Mouse (Mus musculus): ENCODE measurements around the gene Cdc42se2.

Cdc42se2 gene

DNA sequence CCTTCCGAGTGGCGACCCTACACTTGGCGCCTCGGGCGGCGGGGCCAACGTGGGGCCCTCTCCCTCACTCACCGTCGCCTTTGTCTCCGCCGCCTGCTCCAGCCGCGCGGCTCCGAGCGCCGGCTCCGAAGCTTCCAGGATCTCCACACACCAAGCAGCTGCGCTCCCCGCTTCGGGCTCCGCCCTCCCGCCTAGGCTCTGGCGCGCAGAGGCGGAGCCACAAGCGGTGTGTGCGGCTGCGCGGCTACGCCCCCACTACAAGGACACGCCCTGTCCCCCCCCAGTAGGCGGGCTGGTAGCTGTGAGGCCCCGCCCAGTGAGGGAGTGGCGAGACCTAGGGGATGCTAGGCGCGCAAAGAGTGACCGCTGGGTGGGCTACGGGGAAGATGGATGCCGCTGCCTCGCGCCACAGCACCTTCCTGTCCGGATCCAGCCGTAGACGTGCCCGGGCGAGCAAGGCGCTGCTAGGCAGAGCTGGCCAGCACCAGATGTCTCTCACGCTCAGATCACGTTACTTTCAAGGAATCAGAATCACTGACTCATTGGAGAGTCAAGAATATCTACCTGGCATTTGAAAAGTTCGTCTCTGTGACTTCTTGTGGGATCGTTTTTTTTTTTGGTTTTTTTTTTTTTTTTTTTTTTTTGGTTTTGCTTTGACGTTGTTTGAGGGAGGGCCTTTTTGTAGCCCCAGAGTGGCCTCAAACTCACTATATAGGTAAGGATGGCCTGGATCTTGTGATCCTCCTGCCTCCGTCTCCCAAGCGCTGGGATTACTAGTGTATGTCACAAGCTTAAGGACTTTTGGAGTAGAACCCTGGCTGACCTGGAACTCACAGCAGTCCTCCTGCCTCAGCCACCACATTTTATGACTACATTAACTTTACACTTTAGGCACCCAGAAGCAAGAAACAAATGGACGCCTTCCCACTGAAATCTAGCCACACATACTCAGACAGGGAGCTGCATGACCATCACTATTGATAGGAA is at the start of gene Cdc42se2:
Gene Cdc42se2, minus strand, starts transcription at position 188 of the 987 bp plus-strand sequence.
- in situ Hi-C loops (cut with MboI; ENCODE audit: low pct_unique_long_range_greater_than_20kb in 1 of 2, low sequenced_read_pairs in 2 of 2, unreplicated experiment in 1 of 2): no loop called here

DNA sequence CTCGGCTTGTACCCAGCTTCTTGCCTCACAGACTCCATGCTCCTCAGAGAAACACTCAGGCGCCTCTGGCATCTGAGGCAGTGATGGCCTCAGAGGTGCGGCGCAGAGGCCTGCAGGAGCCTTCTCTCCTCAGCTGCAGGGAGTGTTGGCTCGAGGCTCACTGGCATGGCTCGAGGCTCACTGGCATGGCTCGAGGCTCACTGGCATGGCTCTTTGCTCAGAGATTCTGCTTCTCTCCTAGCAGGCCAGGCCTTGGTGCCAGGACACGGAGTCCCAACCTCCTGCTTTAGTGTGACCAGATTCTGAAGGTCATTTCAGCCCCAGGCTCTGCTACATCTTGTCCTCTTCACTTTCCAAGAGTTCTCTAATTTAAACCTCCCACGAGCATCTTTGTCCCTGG is 48.6 kb upstream of the Cdc42se2 start:
- in situ Hi-C loops (cut with MboI; ENCODE audit: low pct_unique_long_range_greater_than_20kb in 1 of 2, low sequenced_read_pairs in 2 of 2, unreplicated experiment in 1 of 2): no loop called here

DNA sequence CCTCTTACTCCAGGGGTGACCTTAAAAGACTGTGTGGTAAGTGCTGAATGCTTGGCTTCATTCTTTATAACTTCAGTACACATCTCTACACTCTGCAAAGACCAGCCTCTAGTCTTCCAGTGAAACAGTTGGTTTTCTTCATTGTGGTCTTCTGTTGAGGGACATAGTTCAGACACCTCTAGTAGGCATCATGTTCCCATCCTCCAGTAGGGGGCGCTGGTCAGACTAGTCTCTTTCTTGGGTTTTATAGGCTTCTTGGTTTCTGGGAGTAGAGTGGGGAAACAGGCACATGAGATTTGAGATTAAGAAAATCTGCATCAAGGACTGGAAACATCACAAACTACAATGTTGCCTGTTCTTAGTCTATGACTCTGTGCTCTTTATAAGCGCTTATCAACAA is 47.1 kb upstream of the Cdc42se2 start:
- in situ Hi-C loops (cut with MboI; ENCODE audit: low pct_unique_long_range_greater_than_20kb in 1 of 2, low sequenced_read_pairs in 2 of 2, unreplicated experiment in 1 of 2): no loop called here

DNA sequence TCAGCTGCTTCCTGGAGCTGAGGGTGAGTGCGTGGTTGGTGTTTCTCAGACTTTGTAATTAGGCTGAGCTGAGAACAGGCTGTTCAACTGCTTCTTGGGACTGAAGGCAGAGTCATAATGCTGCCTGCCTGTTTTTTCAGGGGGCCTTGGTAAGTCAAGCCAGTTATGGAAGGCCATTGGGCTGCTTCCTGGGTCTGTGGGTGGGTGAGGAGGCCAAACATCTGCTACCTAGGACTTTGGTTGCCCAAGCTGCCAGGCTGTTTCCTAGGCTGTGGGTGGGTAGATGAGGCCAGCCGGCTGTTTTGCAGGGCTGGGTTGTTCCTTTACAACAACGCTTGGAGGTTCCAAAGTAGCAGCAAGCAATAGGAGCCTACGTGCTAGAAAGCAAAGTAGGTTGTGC is 46.4 kb upstream of the Cdc42se2 start:
- in situ Hi-C loops (cut with MboI; ENCODE audit: low pct_unique_long_range_greater_than_20kb in 1 of 2, low sequenced_read_pairs in 2 of 2, unreplicated experiment in 1 of 2): no loop called here

DNA sequence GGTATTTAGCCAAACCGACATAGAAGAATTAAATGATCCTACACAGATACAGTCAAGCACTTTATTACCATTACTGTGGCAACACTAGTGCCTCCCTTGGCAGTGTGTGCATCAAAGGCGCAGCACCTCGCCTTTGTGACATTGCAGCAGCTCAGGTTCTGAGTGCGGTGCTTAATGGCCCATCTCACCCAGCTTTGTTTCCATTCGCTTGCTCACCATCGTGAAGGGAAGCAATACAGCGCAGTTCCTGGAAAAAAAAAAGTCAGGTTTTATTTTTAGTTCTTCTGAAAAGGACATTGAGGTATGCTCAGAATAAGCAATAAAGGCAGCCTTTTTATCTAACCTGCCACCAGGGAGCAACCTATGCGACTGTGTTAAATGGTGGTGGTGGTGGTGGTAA is 39.3 kb upstream of the Cdc42se2 start:
- in situ Hi-C loops (cut with MboI; ENCODE audit: low pct_unique_long_range_greater_than_20kb in 1 of 2, low sequenced_read_pairs in 2 of 2, unreplicated experiment in 1 of 2): no loop called here

DNA sequence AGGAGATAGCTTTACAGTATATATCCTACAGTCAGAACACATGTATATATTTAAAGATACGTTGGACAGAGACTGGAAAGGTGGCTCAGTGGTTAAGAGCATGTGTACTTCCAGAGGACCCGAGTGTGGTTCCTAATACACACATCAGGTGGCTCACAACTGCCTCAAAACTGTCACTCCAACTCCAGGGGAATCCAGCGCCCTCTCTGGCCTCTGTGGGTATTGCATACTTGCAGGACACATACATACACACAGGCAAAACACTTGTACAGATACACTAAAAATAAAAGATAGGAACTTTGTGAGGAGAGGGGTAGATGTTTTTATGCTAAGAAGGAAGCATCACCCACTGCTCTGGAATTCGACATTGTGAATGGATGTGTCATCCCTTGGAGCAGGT is 38.3 kb upstream of the Cdc42se2 start:
- in situ Hi-C loops (cut with MboI; ENCODE audit: low pct_unique_long_range_greater_than_20kb in 1 of 2, low sequenced_read_pairs in 2 of 2, unreplicated experiment in 1 of 2): no loop called here

DNA sequence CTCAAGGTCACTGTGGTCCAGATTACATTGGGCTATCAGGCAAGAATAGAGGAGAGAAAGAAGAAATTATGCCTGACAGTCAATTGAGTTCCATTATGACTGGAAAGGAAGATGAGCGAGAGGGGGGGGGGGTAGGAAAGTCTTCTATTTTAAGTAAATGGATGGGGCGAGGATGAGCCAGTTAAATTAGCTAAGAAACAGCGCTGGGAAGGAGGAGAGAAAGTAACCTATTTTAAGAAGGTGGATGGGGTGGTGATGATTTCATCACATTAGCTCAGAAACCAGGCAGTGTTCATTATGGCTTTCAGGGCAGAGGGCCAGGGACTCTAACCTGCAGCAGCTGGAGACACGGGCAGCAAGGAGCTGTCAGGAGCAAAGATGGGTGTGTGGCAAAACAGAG is 36.0 kb upstream of the Cdc42se2 start:
- in situ Hi-C loops (cut with MboI; ENCODE audit: low pct_unique_long_range_greater_than_20kb in 1 of 2, low sequenced_read_pairs in 2 of 2, unreplicated experiment in 1 of 2): no loop called here

DNA sequence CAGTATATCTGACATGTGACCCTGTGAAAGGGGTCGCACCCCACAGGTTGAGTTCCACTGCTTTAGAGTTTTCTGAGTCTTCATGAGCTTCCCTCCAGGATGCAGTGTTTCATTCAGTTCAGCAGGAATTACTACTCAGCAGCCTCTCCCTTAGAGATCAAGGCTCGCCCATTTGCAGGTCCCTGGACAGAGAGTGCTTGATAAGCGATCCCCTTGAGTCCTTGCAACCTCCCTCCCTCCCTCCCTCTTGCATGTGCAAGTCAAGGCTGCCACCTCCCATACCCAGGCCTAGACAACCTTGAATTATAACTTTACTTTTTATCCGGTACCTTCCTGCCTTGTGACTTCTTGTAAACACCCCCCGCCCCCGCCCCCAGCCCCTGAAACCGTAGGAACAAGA is 32.0 kb upstream of the Cdc42se2 start:
- in situ Hi-C loops (cut with MboI; ENCODE audit: low pct_unique_long_range_greater_than_20kb in 1 of 2, low sequenced_read_pairs in 2 of 2, unreplicated experiment in 1 of 2): no loop called here

DNA sequence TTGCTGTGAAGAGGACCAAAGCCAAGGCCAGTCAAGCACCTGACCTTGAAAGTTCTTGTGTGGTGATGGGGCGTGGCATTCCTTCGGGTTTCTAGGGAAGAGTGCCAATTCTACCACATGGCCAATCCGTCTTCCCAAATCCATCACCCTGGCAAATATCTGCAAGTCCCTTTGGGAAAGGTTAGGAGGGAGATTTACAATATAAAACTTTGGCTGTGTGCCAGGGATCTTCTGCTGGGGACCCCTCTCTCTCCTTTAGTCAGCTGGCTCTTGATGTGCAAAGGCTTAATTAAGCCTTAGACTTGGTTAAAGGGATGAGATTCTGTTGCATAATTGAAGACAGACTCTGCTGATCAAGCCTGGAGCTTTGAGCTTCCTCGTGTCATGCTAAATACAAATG is 30.0 kb upstream of the Cdc42se2 start:
- in situ Hi-C loops (cut with MboI; ENCODE audit: low pct_unique_long_range_greater_than_20kb in 1 of 2, low sequenced_read_pairs in 2 of 2, unreplicated experiment in 1 of 2): no loop called here

DNA sequence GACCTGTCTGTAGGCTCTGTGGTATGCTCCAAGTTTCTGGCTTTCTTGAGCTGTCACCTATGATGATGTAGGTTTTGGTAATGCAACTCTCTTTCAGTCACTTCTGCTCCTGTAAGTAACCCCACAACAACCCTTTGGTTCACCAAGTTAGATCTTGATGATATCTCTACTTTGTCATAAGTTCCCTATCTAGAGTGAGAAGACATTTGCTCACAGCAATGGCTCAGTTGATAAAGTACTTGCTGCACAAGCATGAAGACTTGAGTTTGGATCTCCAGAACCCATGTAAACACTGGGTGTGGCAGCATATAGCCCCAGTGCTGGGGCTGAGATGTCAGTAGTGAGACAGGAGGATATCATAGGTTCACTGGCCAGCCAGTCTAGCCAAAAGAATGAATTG is 28.2 kb upstream of the Cdc42se2 start:
- in situ Hi-C loops (cut with MboI; ENCODE audit: low pct_unique_long_range_greater_than_20kb in 1 of 2, low sequenced_read_pairs in 2 of 2, unreplicated experiment in 1 of 2): no loop called here

DNA sequence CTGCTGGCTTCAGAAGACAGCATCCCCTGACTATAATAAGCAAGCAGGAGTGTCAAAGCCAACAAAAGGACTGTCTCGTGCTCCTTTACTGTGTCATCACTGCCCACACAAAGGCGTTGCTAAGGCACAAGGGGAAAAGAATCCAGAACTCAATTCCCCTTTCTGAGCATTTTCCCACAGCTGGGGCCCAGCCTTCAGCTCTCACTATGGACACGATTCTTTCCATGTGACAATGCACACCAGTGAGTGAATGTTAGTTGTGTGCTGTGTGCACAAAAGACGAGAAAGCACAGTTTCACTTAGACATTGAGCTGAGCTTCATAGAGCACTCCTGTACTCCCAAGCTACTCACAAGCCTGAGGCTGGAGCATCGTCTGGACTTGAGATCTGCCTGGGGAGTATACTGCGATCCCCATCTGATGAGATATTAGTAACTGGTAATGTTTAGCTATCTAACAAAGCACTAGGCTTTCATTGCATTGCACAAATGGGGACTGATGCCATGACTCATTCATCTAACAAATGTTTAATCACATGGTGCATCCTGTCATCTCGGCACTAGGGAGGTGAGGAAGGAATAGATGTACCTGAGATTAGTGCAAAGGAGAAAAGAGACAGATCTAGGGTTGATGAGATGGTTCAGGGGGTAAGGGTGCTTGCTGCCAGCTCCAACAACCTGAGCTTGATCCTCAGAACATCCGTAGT is 25.5 kb upstream of the Cdc42se2 start:
- in situ Hi-C loops (cut with MboI; ENCODE audit: low pct_unique_long_range_greater_than_20kb in 1 of 2, low sequenced_read_pairs in 2 of 2, unreplicated experiment in 1 of 2): no loop called here

DNA sequence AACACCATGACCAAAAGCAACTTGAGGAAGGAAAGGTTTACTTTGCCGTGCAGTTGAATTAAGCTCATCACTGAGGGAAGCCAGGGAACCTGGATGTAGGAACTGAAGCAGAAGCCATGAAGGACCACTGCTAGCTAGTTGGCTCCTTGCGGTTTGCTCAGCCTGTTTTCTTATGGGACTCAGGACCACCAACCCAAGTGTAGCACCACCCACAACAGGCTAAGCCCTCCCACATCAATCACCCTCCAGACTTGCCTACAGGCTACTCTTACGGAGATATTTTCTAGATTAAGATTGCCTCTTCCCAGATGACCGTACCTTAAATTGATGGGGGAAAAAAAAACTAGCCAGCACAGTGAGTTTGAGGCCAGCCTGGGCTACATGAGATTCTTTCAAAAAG is 24.8 kb upstream of the Cdc42se2 start:
- in situ Hi-C loops (cut with MboI; ENCODE audit: low pct_unique_long_range_greater_than_20kb in 1 of 2, low sequenced_read_pairs in 2 of 2, unreplicated experiment in 1 of 2): no loop called here

DNA sequence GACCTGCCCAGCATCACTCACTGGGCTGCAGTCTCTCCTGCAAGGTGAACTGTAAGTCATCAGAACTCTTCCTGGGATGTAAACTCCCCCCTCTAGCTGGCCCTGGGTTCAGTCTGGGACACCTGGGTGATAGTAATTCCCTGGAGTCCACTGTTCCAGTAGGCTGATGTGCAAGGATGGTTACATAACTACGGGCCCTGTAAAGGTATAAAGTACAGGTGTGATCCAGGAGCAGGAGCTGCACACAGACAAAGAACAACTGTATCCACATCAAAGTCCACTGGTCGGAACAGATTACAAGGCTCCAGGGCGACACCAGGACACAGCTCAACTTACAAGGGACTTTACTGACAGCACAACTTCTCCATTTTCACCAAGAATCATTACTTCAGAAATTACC is 23.6 kb upstream of the Cdc42se2 start:
- in situ Hi-C loops (cut with MboI; ENCODE audit: low pct_unique_long_range_greater_than_20kb in 1 of 2, low sequenced_read_pairs in 2 of 2, unreplicated experiment in 1 of 2): no loop called here

DNA sequence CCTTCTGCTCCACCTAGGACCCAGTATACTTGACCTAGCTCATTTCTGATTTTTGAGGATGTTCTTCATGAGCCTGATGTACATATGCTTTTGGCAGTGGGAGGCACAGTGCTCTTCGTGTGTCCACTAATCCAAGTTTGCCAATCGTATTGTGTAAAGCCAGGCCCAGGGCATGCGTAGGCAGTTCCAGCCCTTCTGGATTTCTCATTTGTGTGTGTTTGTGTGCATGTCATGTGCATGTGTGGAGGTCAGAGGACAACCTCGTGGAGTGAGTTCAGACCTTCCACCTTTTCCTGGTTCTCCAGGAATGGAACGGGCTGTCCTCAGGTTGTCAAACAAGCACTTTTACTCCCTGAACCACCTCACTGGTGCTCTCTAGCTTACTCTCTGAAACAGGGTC is 22.1 kb upstream of the Cdc42se2 start:
- in situ Hi-C loops (cut with MboI; ENCODE audit: low pct_unique_long_range_greater_than_20kb in 1 of 2, low sequenced_read_pairs in 2 of 2, unreplicated experiment in 1 of 2): no loop called here

DNA sequence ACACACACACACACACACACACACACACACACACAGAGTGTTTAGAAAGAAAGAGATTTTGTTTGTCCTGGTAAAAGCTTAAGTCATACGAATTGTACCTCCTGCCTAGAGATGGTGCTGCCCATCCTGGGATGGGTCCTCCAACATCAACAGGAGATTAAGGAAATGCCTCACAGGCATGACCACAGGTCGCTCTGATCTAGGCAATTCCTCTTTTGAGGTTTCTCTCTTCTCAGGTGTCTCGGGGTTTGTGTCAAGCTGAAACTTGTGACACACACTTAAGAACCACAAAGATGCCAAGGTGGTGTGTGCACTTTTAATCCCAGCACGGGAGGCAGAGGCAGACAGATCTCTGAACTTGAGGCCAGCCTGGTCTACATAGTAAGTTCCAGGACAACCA is 20.7 kb upstream of the Cdc42se2 start:
- in situ Hi-C loops (cut with MboI; ENCODE audit: low pct_unique_long_range_greater_than_20kb in 1 of 2, low sequenced_read_pairs in 2 of 2, unreplicated experiment in 1 of 2): no loop called here

DNA sequence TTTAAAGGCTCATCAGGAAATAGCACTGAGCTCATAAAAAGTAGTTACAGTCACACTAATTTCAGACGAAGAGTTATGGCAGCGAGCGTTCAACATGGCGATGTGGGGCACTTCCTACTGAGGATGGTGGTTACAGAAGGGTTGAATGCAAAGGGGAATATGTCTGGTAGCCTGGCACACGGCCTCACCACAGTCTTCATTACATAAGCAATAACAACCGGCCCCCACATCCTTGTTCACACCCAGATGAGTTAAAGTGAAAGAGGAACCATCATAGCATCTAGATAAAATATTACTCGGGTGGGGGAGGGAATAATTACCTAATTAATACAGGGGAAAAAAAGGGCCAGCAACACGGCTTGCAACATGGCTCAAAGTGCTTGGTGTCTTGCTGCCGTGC is 20.2 kb upstream of the Cdc42se2 start:
- in situ Hi-C loops (cut with MboI; ENCODE audit: low pct_unique_long_range_greater_than_20kb in 1 of 2, low sequenced_read_pairs in 2 of 2, unreplicated experiment in 1 of 2): no loop called here

DNA sequence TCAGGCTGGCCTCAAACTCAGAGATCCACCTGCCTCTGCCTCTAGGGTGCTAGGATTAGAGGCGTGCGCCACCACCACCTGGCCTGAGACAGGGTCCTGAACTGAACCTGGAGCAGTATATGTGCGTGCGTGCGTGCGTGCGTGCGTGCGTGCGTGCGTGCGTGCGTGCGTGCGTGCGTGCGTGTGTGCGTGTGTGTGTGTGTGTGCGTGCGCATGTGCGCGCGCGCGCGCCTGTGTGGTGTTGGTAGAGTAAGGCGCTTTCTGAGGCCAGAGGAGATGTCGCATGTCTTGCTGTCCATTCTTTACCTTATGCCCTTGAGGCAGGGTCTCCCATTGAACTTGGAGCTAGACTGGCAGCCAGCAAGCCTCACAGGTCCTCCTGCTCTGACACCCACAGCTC is 19.4 kb upstream of the Cdc42se2 start:
- in situ Hi-C loops (cut with MboI; ENCODE audit: low pct_unique_long_range_greater_than_20kb in 1 of 2, low sequenced_read_pairs in 2 of 2, unreplicated experiment in 1 of 2): no loop called here

DNA sequence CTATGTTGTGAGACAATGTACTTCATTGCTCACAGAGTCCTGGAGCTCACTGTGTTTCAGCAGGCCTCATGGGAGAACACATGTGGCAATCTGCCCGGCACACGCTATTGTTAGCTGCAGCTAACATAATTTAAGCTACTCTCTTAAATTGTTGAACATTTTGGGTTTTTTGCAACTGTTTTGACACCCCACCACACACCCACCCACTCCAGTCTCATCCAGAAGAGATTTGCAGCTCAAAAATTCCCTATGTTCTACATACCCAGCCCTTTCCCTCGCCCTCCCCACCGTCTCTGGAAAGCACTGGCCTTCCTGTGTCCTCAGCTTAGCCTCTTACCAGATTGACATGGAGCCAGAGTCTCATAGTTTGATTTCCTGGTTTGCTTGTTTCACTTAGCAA is 17.7 kb upstream of the Cdc42se2 start:
- in situ Hi-C loops (cut with MboI; ENCODE audit: low pct_unique_long_range_greater_than_20kb in 1 of 2, low sequenced_read_pairs in 2 of 2, unreplicated experiment in 1 of 2): no loop called here

DNA sequence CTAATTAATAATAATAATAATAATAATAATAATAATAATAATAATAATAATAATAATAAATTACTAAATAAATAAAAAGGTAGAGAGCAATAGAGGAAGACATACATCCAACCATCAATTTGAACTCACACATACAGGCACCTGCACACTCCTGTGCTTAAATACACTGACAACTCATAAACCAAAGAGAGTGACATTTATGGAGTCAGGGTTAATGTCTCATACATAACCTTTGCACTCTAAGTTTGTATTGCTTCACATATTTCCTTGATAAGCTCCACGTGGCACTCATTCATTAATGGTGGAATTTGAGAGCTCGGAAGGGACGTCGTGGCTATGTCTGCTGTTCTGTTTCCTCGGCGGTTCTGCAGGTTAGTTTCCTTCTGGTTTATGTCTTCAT is 15.1 kb upstream of the Cdc42se2 start:
- in situ Hi-C loops (cut with MboI; ENCODE audit: low pct_unique_long_range_greater_than_20kb in 1 of 2, low sequenced_read_pairs in 2 of 2, unreplicated experiment in 1 of 2): no loop called here
